Mouse (Mus musculus) cerebellum, postnatal 36 days (tissue): ENCODE data around the gene Creb3l2.
A peak's percentile ranks its signal among the peaks of the same experiment; 100 is the strongest.

Experiments
- DNase-seq, 2 experiments: peaks; one replicate each; pipeline ENCODE4 v3.0.0; 2021 to 2022; ENCODE audit warnings: mixed read lengths in 2 of 2

The Creb3l2 gene

GRCm38 (mm10) chr6:37369750-37370149, 72.2 kb downstream of the Creb3l2 start:
- DNase-seq: no peak

- DNase-seq: no peak
These were observed 73.7 kb downstream of the Creb3l2 start for GRCm38 (mm10) chr6:37368281-37368680.

- no peak for DNase-seq
These were observed 75.0 kb downstream of the Creb3l2 start for GRCm38 (mm10) chr6:37366991-37367390.

GRCm38 (mm10) chr6:37365179-37365578, 76.8 kb downstream of the Creb3l2 start:
- no peak for DNase-seq

GRCm38 (mm10) chr6:37364361-37364760, 77.6 kb downstream of the Creb3l2 start:
- DNase-seq: no peak

- DNase-seq: no peak
These were observed 81.0 kb downstream of the Creb3l2 start for GRCm38 (mm10) chr6:37360813-37361385.

GRCm38 (mm10) chr6:37354449-37355179, 87.3 kb downstream of the Creb3l2 start:
- DNase-seq: peak; percentile 46 to 60

GRCm38 (mm10) chr6:37353616-37354015, 88.3 kb downstream of the Creb3l2 start:
- no peak for DNase-seq

GRCm38 (mm10) chr6:37351731-37352380, 90.1 kb downstream of the Creb3l2 start:
- DNase-seq: peak; percentile 72 to 75

GRCm38 (mm10) chr6:37350315-37350714, 91.6 kb downstream of the Creb3l2 start:
- no peak for DNase-seq

- no peak for DNase-seq
These were observed 94.3 kb downstream of the Creb3l2 start for GRCm38 (mm10) chr6:37347606-37348005.

- DNase-seq: no peak
These were observed 103.9 kb downstream of the Creb3l2 start for GRCm38 (mm10) chr6:37338055-37338454.

GRCm38 (mm10) chr6:37336831-37337260, 105.1 kb downstream of the Creb3l2 start:
- no peak for DNase-seq

GRCm38 (mm10) chr6:37336381-37336780, 105.6 kb downstream of the Creb3l2 start:
- no peak for DNase-seq

- no peak for DNase-seq
These were observed 109.1 kb downstream of the Creb3l2 start for GRCm38 (mm10) chr6:37332846-37333245.

- no peak for DNase-seq
These were observed 111.8 kb downstream of the Creb3l2 start for GRCm38 (mm10) chr6:37329901-37330864.

- DNase-seq: no peak
These were observed 112.6 kb downstream of the Creb3l2 start for GRCm38 (mm10) chr6:37329376-37329775.

GRCm38 (mm10) chr6:37328671-37329070, 113.3 kb downstream of the Creb3l2 start:
- DNase-seq: no peak

- DNase-seq: no peak
These were observed 114.4 kb downstream of the Creb3l2 start for GRCm38 (mm10) chr6:37327519-37327918.

- no peak for DNase-seq
These were observed 115.4 kb downstream of the Creb3l2 start for GRCm38 (mm10) chr6:37326603-37326955.

- DNase-seq: peak in 1 of 2 experiments; percentile 28
These were observed 115.9 kb downstream of the Creb3l2 start for GRCm38 (mm10) chr6:37325906-37326602.

GRCm38 (mm10) chr6:37325076-37325475, 116.9 kb downstream of the Creb3l2 start:
- DNase-seq: no peak
